Mouse (Mus musculus) R1 (cell line): Measurements from ENCODE around the gene Atp5j2.
A peak's percentile ranks its signal among the peaks of the same experiment; 100 is the strongest.
"Not testable (repeated sequence)": the region's sequence is repeated elsewhere in the genome, so short reads cannot be mapped to it uniquely, and the experiment has no call there.

Source experiments
- DNase-seq: peaks from one replicate; pipeline ENCODE4 v3.0.0-alpha.2; 2018; ENCODE audit warnings: low read depth, low spot score

Gene Atp5j2

GRCm38 (mm10) chr5:145191962-145192361 is at the start of gene Atp5j2:
Gene Atp5j2 (minus strand): TSS chr5:145192062.
- no peak for DNase-seq

- peak; percentile 72 for DNase-seq
These were observed 42.8 kb upstream of the Atp5j2 start for GRCm38 (mm10) chr5:145234636-145235035.

GRCm38 (mm10) chr5:145231893-145232411 is 40.1 kb upstream of the Atp5j2 start:
- peak; percentile 41 for DNase-seq

GRCm38 (mm10) chr5:145231367-145231871 is 39.6 kb upstream of the Atp5j2 start, which contains the start of gene Zfp655:
Gene Zfp655 (plus strand): TSS chr5:145231715.
- peak; percentile 97 for DNase-seq

GRCm38 (mm10) chr5:145230641-145231040 is 38.8 kb upstream of the Atp5j2 start:
- no peak for DNase-seq

GRCm38 (mm10) chr5:145229283-145229682 is 37.4 kb upstream of the Atp5j2 start:
- not testable (repeated sequence) for DNase-seq

- no peak for DNase-seq
These were observed 34.6 kb upstream of the Atp5j2 start for GRCm38 (mm10) chr5:145226453-145226852.

GRCm38 (mm10) chr5:145223395-145223794 is 31.5 kb upstream of the Atp5j2 start:
- DNase-seq: no peak

- peak; percentile 50 for DNase-seq
These were observed 31.0 kb upstream of the Atp5j2 start for GRCm38 (mm10) chr5:145222840-145223239.

- DNase-seq: peak; percentile 51
These were observed 28.1 kb upstream of the Atp5j2 start for GRCm38 (mm10) chr5:145219981-145220380.

- DNase-seq: peak; percentile 74
These were observed 26.8 kb upstream of the Atp5j2 start for GRCm38 (mm10) chr5:145218671-145219070.

GRCm38 (mm10) chr5:145218206-145218605 is 26.3 kb upstream of the Atp5j2 start:
- no peak for DNase-seq

- peak; percentile 77 for DNase-seq
These were observed 25.9 kb upstream of the Atp5j2 start for GRCm38 (mm10) chr5:145217746-145218145.

GRCm38 (mm10) chr5:145214679-145215078 is 22.8 kb upstream of the Atp5j2 start:
- peak; percentile 86 for DNase-seq

GRCm38 (mm10) chr5:145213505-145213904 is 21.6 kb upstream of the Atp5j2 start:
- DNase-seq: peak; percentile 86

- no peak for DNase-seq
These were observed 20.4 kb upstream of the Atp5j2 start for GRCm38 (mm10) chr5:145212216-145212615.

- no peak for DNase-seq
These were observed 19.5 kb upstream of the Atp5j2 start for GRCm38 (mm10) chr5:145211340-145211739.

- DNase-seq: peak; percentile 92
These were observed 16.5 kb upstream of the Atp5j2 start for GRCm38 (mm10) chr5:145208391-145208790.

GRCm38 (mm10) chr5:145207954-145208353 is 16.1 kb upstream of the Atp5j2 start:
- DNase-seq: no peak

- no peak for DNase-seq
These were observed 15.5 kb upstream of the Atp5j2 start for GRCm38 (mm10) chr5:145207385-145207784.

- peak; percentile 60 for DNase-seq
These were observed 13.2 kb upstream of the Atp5j2 start for GRCm38 (mm10) chr5:145205041-145205440.

GRCm38 (mm10) chr5:145203936-145204691 is 12.3 kb upstream of the Atp5j2 start, which contains the start of gene Zkscan5:
Gene Zkscan5 (plus strand): TSS chr5:145204562.
- DNase-seq: peak; percentile 100

- no peak for DNase-seq
These were observed 10.6 kb upstream of the Atp5j2 start for GRCm38 (mm10) chr5:145202446-145202845.
